Mouse (Mus musculus) testis, adult 10 weeks (tissue): Measurements from ENCODE around the gene Larp6. TPM values are rescaled to one million over a fixed set of nuclear protein-coding genes. Genes with fewer than 3 reads are reported as not detected.

Experiments used
- polyA plus RNA-seq: library from polyadenylated mRNA; stranded (reverse); fragments of 350-450 nt; fragmentation: Illumina TruSeq; extraction: RNeasy Lipid Tissue Mini Kit (QIAGEN cat#74804); gene quantifications from one replicate; pipeline ENCODE4 v1.2.3, GENCODE M21; 2014; ENCODE audit warnings: low read depth, low replicate concordance

The Larp6 gene
- polyA plus RNA-seq = 1.2 TPM

DNA sequence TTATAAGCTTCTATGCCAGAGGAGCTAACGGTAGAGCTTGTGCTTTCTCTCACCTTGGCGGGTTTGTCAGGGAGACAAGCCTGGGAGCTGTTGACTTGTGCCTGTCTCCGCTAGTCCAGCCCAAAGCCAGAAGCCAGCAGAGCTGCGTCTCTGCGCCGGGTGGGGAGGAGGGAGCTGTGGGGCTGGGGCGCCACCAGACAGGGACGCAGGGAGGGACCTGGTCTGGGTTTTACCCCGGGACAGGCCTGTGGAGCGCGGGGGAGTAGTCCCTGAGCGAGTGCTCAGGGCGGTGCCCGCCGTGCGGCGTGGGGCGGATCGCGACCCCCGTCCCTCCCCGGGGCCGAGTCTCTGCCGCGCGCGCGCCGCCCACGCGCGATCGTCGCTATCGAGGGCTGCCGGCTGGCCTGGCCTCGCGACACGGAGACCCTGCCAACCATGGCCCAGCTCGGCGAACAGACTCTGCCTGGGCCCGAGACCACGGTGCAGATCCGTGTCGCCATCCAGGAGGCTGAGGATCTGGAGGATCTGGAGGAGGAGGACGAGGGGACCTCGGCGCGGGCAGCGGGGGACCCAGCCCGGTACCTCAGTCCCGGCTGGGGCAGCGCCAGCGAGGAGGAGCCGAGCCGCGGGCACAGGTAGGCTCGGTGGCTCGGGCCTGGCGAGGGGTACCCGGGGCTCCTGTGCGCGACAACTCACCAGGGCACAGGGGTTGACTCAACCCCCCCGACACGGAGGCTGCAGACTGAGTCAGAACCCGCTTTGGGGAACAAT, at the start of gene Larp6:
Gene Larp6 (plus strand): TSS at position 219 of the 771 bp plus-strand sequence.

DNA sequence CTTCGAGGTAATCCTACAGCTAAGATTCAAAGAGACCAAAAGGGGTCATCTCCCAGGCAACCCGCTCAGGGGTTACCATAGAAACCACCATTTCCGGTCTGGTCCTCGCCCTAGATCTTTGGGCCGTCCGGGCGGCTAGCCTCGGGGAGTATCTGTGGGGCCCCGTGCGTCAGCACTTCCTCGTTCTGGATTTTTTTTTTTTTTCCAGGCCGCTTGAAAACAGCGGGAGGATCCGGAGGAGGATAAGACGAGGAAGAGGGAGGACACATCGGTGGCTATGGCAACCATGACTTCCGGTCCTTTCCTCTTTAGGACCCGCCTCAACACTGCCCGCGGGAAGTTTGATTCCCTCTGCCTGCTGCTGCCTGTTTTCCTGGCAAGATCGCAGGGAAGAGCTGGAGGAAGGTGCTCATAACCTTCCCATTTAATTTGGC, 24.9 kb upstream of the Larp6 start, which contains the start of gene Lrrc49:
Gene Lrrc49 (minus strand): TSS at position 268 of the 434 bp plus-strand sequence.

Other genes with a start within 250 kb of the Larp6 start
- gene Thsd4, start 190.9 kb upstream of the Larp6 start, polyA plus RNA-seq = 0.31 TPM
- 54.6 TPM for gene Lrrc49, start 24.8 kb upstream of the Larp6 start, polyA plus RNA-seq
- gene Uaca, start 81.6 kb downstream of the Larp6 start, polyA plus RNA-seq = 12.1 TPM